Mouse (Mus musculus) T-helper 1 cell (primary cell): Measurements from ENCODE around the gene Olfr913.

Source experiments
- in situ Hi-C: fragments of 300-600 bp; cut with MboI, MseI; formaldehyde crosslinking; loops from one replicate; pipeline ENCODE4 v1.15.1; 2025; ENCODE audit warnings: high pct_unique_total_duplicates

The Olfr913 gene

GRCm38 (mm10) chr9:38592459-38592858 is at the start of gene Olfr913:
Gene Olfr913, plus strand, starts transcription at chr9:38592759.
- in situ Hi-C loops = no loop called here

GRCm38 (mm10) chr9:38579878-38580277 is 12.7 kb upstream of the Olfr913 start, which contains the start of gene Olfr912:
Gene Olfr912, plus strand, starts transcription at chr9:38580178.
- in situ Hi-C loops = no loop called here

- in situ Hi-C loops = no loop called here
Measured at GRCm38 (mm10) chr9:38591056-38591455, 1.5 kb upstream of the Olfr913 start.

GRCm38 (mm10) chr9:38604802-38605201 is 12.2 kb downstream of the Olfr913 start, which contains the start of gene Olfr914:
Gene Olfr914, plus strand, starts transcription at chr9:38605102.
- in situ Hi-C loops = no loop called here

- in situ Hi-C loops = no loop called here
Measured at GRCm38 (mm10) chr9:38632406-38632805, 39.8 kb downstream of the Olfr913 start.
